In the genomic region with DNA sequence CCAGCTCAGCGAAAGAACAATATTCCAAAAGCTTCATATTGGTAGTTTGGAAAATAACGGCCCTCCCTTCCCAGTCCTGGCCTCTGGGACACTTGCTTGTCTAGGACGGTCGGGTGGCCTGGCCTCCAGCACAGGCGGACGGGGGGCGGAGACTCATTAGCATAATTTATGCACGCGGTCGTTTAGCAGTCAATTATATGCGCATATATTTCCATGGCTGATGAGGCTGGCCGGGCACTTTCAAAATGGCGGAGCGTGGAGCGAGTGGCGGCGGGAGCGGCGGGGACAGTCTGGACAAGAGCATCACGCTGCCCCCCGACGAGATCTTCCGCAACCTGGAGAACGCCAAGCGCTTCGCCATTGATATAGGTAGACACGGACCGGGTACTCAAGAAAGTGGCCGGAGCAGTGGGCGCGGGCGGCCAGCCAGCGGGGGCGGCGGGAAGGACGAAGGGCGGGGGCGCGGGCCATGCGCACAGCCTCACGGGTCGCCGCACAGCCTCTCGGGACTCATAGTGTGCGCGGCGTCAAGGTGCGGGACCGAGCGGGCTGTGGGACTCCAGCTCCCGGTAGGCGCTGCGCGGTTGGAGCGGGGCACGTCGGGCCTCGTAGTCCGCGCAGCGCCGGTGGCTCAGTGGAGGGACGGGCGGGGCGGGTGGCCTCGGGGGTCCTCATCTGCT, we compare ENCODE assay signal across 8 mouse cellular contexts. TPM values are rescaled to one million over a fixed set of nuclear protein-coding genes. Genes with fewer than 3 reads are reported as not detected.
A peak's percentile ranks its signal among the peaks of the same experiment; 100 is the strongest.
DNase-seq lines count a peak whose midpoint lies in the region; ATAC-seq and TF ChIP-seq lines count a peak whose summit lies in the region.

A gene (plus strand): TSS at position 223 of the 680 bp plus-strand sequence.

- peaks cover 21% of the 10 kb centered on the region for H3K36me3 ChIP-seq in heart, embryonic 13.5 days
- peaks cover 5% of the 10 kb centered on the region; the same call in 1 of the 2 replicates for H3K36me3 ChIP-seq in liver, embryonic 11.5 days (ENCODE audit: control insufficient read depth, insufficient read depth, low read length)
- peaks cover 5% of the 10 kb centered on the region for H3K36me3 ChIP-seq in myocyte (ENCODE audit: control insufficient read depth, insufficient read depth)

- DNase-seq in CD4-positive, CD25-positive, alpha-beta regulatory T cell, adult 2 months (ENCODE audit: low read depth, low spot score) = peak; percentile 89
- peak; percentile 95 for DNase-seq in kidney, postnatal 10 days
- peak; percentile 89 for DNase-seq in liver, embryonic 11.5 days (ENCODE audit: low spot score)
- DNase-seq in spleen, postnatal 4 days (ENCODE audit: low spot score in 2 of 2) = peak; percentile 91 to 94

- H3ac ChIP-seq in myocyte (ENCODE audit: control insufficient read depth, insufficient read length) = peak within 1 kb of the TSS; percentile 61

- TF ChIP-seq POLR2A in myocyte (IDR thresholded peaks at IDR 0.05; ENCODE audit: insufficient read length, low read depth) = peak; percentile 83

- H3K9me3 ChIP-seq in heart, embryonic 13.5 days = no peaks in the 10 kb centered on the region
- H3K9me3 ChIP-seq in liver, embryonic 11.5 days (ENCODE audit: control insufficient read depth, low read length) = no peaks in the 10 kb centered on the region

- H3K4me2 ChIP-seq in heart, embryonic 13.5 days = peak within 1 kb of the TSS; percentile 90
- peak within 1 kb of the TSS; percentile 88 for H3K4me2 ChIP-seq in liver, embryonic 11.5 days
- H3K4me2 ChIP-seq in myocyte (ENCODE audit: low read depth) = peak within 1 kb of the TSS; percentile 93

- peak within 1 kb of the TSS; percentile 85 for H3K4me3 ChIP-seq in brown adipose tissue, adult 24 weeks (ENCODE audit: insufficient read depth, low read depth, low read length)
- peak within 1 kb of the TSS; percentile 93 for H3K4me3 ChIP-seq in heart, embryonic 13.5 days
- H3K4me3 ChIP-seq in liver, embryonic 11.5 days (ENCODE audit: low read depth, low read length) = peak within 1 kb of the TSS; percentile 92
- H3K4me3 ChIP-seq in myocyte = peak within 1 kb of the TSS; percentile 55

- peaks cover 36% of the 10 kb centered on the region for H3K79me2 ChIP-seq in myocyte (ENCODE audit: control insufficient read depth, insufficient read depth)

- H3K27ac ChIP-seq in brown adipose tissue, adult 24 weeks (replicated peaks; ENCODE audit: low read depth, low read length) = peak within 1 kb of the TSS; percentile 93
- H3K27ac ChIP-seq in heart, embryonic 13.5 days (replicated peaks) = peak within 1 kb of the TSS; percentile 92
- H3K27ac ChIP-seq in liver, embryonic 11.5 days (ENCODE audit: low read depth, low read length) = peak within 1 kb of the TSS; percentile 97

- peaks cover 24% of the 10 kb centered on the region for H3K4me1 ChIP-seq in brown adipose tissue, adult 24 weeks (ENCODE audit: control insufficient read depth, insufficient read depth, insufficient read length, low read length)
- peaks cover 70% of the 10 kb centered on the region for H3K4me1 ChIP-seq in heart, embryonic 13.5 days
- peaks cover 32% of the 10 kb centered on the region for H3K4me1 ChIP-seq in liver, embryonic 11.5 days (replicated peaks; ENCODE audit: control insufficient read depth, insufficient read depth, low read length)

- peak; percentile 91 for ATAC-seq in erythroid progenitor cell, adult 5-6 weeks (replicated peaks; ENCODE audit: low FRiP score, poor library complexity, severe bottlenecking)
- ATAC-seq in heart, embryonic 13.5 days (ENCODE audit: extremely low read depth, insufficient number of reproducible peaks, low FRiP score, low TSS enrichment) = peak; percentile 86
- ATAC-seq in liver, embryonic 11.5 days (replicated peaks; ENCODE audit: low FRiP score) = peak; percentile 87

- peak within 1 kb of the TSS; percentile 95 for H3K9ac ChIP-seq in heart, embryonic 13.5 days
- peak within 1 kb of the TSS; percentile 94 for H3K9ac ChIP-seq in liver, embryonic 11.5 days (ENCODE audit: low read depth, low read length)

- H3K27me3 ChIP-seq in heart, embryonic 13.5 days (replicated peaks) = peaks cover 45% of the 10 kb centered on the region
- H3K27me3 ChIP-seq in liver, embryonic 11.5 days (replicated peaks; ENCODE audit: control insufficient read depth, insufficient read depth, low read length) = peaks cover 46% of the 10 kb centered on the region
- peaks cover 42% of the 10 kb centered on the region for H3K27me3 ChIP-seq in myocyte (ENCODE audit: control insufficient read depth, insufficient read depth, insufficient read length)

- WGBS in heart, embryonic 13.5 days = under 1% methylated on average over 66 of the region's 66 CpGs
- WGBS in liver, embryonic 11.5 days = under 1% methylated on average over 66 of the region's 66 CpGs

TF ChIP-seq in myocyte, 11 proteins besides CTCF, POLR2A, EP300 and RAD21:
- TF ChIP-seq E2F4 (IDR thresholded peaks at IDR 0.05; ENCODE audit: insufficient read depth) = peak; percentile 51
- peak in 1 of 3 experiments; percentile 21 for TF ChIP-seq MYOD1 (IDR thresholded peaks at IDR 0.05; ENCODE audit: control insufficient read depth in 1 of 3, insufficient read length in 2 of 3, low read depth in 2 of 3)
- no peak for TF ChIP-seq USF1 (IDR thresholded peaks at IDR 0.05; ENCODE audit: low read depth)
- no peak for TF ChIP-seq MYOG (IDR thresholded peaks at IDR 0.05; ENCODE audit: control insufficient read depth in 1 of 3, insufficient read depth in 1 of 3, insufficient read length in 2 of 3, low read depth in 2 of 3)
- TF ChIP-seq POLR2AphosphoS2 (IDR thresholded peaks at IDR 0.05; ENCODE audit: insufficient read length, low read depth) = peak; percentile 61
- TF ChIP-seq TCF12 (IDR thresholded peaks at IDR 0.05; ENCODE audit: insufficient read depth, poor library complexity, severe bottlenecking) = no peak

RNA-seq across cellular contexts. Expression of the gene that starts here (rescaled TPM):
- 11.0 and 18.7 TPM in 2 replicates for polyA plus RNA-seq in brown adipose tissue, adult 24 weeks (2012; ENCODE audit: insufficient read depth, insufficient read length, missing spikeins)
- total RNA-seq in erythroid progenitor cell, adult 5-6 weeks (2015; ENCODE audit: low replicate concordance) = 61.3 and 78.0 TPM in 2 replicates
- 40.0 and 50.1 TPM in 2 replicates for total RNA-seq in erythroid progenitor cell, adult 5-6 weeks (2017; ENCODE audit: low replicate concordance)
- polyA plus RNA-seq in heart, embryonic 13.5 days (2015; fragmentation: Nextera tagmentation; extraction: Ambion mirVana) = 40.6 and 42.6 TPM in 2 replicates
- polyA plus RNA-seq in liver, embryonic 11.5 days (2014; fragmentation: Nextera tagmentation; extraction: Ambion mirVana) = 44.2 and 47.2 TPM in 2 replicates
- 21.0 TPM for polyA plus RNA-seq in myocyte (2012; fragmentation: generic; extraction: Trizol)

Comparison
In these comparisons a context has a peak if more than half of its experiments do, and no peak if none do; other contexts are left out.
1. Peak in every context shown above with its lines: DNase-seq, ATAC-seq, H3K4me3 ChIP-seq and H3K27ac ChIP-seq.